Mouse (Mus musculus) bone marrow macrophage, adult 2 months (primary cell): ENCODE data around the gene Csnk1e.

Experiments used
- CTCF ChIP-seq: IDR thresholded peaks from 2 replicates; pipeline ENCODE4 v1.5.1; 2012; ENCODE audit warnings: low read depth, mild to moderate bottlenecking, low read length, moderate library complexity
- POLR2A ChIP-seq: IDR thresholded peaks from 2 replicates; pipeline ENCODE4 v1.6.1; 2012; ENCODE audit warnings: mild to moderate bottlenecking, low read depth, low read length, borderline replicate concordance

DNA sequence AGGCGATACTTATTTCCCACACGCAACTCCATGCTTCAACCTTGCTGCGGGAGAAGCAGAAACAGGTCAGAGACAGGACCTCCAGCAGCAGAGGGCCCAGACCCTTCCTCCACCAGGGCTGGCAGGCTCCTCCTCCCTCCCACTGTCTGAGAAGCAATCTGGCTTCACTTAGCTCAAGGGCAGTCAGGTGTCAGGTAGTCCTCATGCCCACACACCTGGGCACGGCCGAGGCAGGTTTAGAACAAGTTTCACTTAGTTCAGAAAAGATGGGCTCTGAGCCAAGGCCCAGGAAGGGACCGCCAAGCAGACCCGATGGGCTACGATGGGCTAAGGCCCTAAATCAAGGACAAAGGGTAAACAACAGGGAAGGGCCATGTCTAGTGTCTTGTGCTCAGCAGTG is 16.6 kb downstream of the Csnk1e start:
- no peak for TF ChIP-seq CTCF
- TF ChIP-seq POLR2A, result no peak
